Mouse (Mus musculus) CD4-positive, CD25-positive, alpha-beta regulatory T cell, adult 2 months (primary cell): ENCODE data around the gene Tra2a.
A peak's percentile ranks its signal among the peaks of the same experiment; 100 is the strongest.
"Not testable (repeated sequence)": the region's sequence is repeated elsewhere in the genome, so short reads cannot be mapped to it uniquely, and the experiment has no call there.

ENCODE experiments used
- DNase-seq: peaks from one replicate; pipeline ENCODE4 v3.0.0-alpha.2; 2012; ENCODE audit warnings: low read depth, low spot score

Tra2a gene

DNA sequence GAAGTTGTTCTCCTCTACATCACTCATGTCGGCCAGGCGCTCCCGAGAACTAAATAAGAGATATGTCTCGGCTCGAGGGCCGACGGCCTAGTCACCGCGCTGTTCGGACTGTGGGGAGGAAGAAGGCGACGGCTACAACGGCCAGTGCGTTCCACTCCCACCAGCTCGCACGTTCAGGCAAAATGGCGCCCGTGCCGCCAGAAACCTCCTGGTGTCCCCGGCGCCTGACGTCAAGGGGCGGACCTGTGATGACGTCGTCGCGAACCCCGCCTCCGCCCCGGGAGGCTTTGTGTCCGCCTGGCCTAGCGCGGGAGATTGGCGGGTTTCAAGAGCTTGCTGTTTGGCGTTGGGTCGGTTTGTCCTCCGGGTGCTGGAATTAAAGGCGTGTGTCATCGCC lies at the start of gene Tra2a:
TSS of gene Tra2a (minus strand) at position 187 of the 397 bp plus-strand sequence.
- peak; percentile 98 for DNase-seq

DNA sequence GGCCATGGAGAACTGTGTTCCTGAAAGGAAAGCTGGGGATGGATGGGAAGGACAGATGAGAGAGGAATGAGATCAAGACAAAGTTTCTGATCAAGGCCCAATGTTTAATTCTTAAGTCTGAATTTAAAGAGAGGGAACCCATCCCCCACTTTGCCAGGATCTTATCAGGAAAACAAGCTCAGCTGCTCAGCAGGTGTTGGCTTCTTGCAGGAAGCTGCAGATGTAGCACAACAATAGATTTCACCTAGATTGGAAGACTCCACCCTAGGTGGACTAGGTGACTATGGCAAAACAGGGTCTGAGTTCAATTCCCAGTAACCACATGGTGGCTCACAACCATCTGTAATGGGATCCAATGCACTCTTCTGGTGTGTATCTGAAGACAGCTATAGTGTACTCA lies 34.5 kb upstream of the Tra2a start:
- no peak for DNase-seq

DNA sequence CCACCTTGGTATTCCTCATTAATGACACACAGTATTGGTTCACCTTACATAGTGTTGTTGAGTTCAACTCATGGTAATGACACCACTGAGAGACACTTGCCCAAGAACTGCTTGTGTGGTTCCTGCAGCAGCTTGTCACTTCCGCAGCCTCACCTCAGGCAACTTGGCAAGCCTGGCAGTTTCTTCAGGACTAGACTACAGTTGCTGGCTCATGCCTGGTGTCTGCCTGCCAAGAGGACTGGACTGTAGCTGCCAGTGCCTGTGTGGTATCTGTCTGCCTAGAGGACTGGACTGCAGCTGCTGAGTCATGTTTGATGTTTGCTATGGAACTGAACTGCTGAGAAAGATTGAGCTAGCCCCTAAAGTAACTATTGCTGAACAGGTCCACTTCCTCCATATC lies 18.3 kb upstream of the Tra2a start:
- DNase-seq, result no peak

DNA sequence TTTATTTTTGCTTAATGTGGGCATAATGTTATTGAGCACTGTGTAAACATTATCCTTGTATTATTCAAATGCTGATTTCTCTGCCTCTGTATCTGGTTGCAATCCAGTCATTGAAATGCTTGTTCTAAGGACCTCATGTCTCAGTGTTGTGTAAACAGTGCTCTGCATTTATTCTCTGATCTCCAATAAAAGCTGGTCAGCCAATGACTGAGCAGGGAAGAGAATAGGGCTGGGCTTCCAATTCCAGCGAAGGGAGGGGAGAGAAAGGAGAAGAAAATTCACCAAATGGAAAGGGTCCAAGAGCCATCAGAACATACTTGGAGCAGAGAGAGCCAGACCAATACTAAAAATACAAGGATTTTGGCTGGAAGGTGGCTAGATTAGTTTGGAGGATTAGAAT lies 17.1 kb upstream of the Tra2a start:
- no peak for DNase-seq

DNA sequence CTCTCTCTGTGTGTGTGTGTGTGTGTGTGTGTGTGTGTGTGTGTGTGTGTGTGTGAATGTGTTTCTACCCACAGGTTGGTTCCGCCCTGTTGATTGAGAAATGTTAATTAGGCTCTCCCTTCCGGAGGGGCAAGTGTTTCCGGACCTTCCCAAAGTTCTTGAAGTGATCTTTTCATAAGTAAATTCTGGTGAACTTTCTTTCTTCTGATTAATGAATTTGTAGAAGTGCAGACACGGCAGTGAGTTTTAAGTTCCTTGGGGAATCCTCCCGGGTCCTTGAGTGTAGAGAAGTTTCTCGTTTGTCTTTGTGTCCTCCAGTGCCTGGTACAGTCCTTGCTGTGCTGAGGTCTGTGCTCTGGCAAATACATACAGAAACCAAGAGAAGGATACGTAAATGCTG lies 11.5 kb upstream of the Tra2a start:
- no peak for DNase-seq

DNA sequence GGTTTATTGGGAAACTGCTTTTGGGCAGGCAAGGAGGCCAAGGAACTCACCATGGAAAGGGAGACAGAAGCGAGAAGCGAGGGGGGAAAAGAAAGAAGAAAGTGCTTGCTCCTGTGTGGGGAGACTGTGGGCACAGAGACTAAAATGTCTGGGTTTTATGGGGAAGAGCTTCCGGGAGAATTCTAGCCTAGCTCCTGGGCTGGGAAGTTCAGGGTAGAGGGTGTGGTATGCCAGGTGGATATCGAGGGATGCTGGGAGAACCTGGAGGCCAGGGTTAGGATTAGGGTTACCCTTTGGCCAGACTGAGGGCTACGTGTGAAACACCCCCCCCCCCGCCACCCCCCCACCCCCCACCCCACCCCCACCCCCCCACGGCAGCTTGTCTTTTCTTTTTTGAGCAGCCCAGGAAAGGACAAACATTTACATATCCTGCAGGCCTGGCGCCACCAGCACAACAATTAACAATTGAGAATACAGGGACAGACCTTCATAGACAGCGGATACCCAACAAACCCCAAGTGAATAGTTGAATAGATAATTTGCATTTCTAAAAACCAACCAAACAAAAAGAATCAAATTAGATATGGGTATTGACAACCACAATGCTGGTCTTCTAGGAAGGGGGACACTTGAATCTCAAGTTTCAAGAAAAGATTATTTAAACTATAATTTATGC lies 10.7 kb upstream of the Tra2a start:
- DNase-seq, result no peak

DNA sequence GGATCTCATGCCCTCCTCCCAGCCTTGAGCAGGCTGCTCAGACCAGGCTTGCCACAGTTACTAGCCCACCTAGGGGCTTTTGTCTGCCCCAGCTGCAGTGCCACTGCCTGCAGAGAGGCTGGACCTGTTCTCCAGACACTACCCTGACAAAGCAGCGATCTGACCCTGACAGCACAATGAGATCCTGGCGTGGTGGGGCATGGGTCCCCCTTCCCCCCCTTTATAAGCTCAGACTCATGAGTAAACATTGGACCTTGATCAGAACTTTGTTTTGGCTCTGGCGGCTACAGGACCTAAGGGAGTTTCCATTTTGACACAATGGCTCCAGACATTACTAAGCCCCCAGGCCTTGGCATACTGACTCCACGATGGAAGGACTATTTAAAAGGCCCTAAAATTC lies 10.1 kb upstream of the Tra2a start:
- DNase-seq, result no peak

DNA sequence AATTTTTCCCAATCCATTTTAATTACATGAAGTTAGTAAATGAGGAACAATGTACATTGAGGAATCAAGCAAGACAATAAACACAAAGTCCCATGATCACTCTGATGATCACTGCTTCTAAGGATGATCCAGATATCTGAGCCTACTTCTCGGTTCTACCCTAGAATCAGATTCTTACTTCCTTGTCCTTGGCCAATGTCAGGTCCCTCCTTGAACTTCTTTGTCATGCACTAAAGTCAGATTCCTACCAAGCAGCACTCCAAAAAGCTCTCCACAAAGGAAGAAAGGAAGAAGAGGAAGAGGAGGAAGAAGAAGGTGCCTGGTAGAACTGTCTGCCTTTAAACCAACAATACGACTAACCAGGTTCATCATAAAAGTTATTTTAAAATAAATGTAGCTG lies 9.0 kb upstream of the Tra2a start:
- no peak for DNase-seq

DNA sequence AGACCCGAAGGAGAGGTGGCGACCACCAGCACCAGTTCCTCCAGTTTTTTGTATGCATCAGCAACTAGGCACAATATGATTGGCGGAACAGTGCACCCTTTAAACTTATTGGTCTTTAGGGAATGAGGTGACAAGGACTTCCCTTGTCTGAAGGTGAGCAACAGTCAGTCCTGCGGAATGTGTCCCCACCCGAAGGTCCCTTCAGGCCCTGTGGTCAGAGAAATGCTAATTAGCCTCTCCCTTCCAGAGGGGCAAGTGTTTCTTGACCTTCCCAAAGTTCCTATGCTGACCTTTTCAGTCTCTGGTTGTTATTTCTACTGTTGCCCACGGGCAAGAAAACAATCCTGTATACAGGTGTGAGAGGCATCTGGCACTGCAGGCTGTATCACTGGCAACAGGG lies 8.0 kb upstream of the Tra2a start:
- DNase-seq, result no peak

DNA sequence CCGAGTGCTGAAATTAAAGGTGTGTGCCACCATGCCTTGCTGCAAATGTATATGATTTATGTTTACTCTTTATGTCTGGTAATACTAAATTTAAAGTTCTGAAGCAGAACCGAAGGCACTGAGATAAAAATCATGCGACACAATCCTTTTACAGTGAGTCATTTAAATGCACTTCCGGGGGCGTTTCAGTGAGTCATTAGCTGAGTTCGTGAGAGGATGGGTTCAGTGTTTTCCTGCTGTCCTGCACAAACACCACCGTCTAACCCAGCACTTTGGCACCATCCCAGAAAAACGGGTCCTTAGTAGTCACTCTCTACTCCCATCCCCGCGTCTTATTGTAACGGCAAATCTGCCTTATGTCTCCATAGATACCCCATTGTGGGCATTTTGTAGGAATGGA lies 6.1 kb upstream of the Tra2a start:
- no peak for DNase-seq

DNA sequence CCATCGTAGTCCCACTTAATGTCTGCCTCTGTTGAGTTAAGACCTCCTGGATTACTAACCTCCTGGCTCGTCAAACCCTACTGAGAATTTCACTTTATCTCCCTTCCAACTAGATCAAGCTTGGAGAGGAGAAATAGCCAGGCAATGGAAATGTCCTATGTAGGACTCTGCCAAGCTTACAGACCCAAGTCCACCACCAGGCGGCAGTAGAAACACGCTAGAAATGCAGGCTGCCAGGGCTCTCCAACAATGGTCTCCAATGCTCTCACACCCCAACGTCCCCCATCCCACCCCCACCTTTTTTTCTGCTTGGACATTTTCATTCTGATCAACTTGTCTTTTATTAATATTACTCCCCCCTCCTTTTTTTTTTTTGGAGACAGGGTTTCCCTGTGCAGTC lies 5.4 kb upstream of the Tra2a start:
- peak; percentile 89 for DNase-seq

DNA sequence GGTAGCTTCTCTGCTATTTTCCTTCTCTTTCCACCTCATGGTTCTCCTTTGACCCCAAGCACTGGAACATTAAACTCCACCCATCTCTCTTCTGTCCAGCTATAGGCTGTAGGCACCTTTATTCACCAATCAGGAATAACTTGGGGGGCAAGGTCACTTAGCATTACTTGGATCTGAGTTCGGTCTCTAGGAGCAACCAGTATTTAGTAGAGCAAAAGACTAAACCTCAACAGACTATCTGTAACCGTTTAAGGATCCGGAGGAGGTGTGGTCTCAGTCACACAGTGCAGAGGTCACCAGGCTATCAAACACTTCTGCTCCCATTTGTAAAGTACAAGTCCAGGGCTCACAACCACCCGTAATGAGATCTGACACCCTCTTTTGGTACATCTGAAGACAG lies 3.9 kb upstream of the Tra2a start:
- DNase-seq, result no peak

DNA sequence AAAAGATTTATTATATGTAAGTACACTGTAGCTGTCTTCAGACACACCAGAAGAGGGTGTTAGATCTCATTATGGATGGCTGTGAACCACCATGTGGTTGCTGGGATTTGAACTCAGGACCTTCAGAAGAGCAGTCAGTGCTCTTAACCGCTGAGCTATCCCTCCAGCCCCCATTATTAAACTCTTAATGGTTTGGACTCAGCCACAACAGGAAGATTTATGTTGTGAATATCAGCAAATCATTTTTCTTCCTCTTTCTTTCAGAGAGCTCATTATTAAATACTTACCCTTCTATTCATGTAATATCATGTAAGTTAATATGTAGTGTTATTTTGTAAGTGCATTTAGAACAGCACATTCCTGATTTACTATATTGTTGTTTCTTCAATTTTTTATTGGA lies 1.4 kb upstream of the Tra2a start:
- DNase-seq, result not testable (repeated sequence)

DNA sequence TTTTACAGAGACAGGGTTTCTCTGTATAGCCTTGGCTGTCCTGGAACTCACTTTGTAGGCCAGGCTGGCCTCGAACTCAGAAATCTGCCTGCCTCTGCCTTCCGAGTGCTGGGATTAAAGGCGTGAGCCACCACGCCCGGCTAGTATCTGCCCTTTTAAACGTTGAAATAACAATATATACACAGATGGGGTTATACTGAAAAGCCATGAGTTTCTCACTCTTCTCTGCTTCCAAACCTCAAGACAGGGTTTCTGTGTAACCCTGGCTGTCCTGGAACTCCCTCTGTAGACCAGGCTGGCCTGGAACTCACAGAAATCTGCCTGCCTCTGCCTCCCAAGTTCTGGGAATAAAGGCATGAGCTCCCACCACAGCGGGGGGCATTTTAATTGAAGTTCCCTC lies 613 bp upstream of the Tra2a start:
- DNase-seq, result not testable (repeated sequence)

DNA sequence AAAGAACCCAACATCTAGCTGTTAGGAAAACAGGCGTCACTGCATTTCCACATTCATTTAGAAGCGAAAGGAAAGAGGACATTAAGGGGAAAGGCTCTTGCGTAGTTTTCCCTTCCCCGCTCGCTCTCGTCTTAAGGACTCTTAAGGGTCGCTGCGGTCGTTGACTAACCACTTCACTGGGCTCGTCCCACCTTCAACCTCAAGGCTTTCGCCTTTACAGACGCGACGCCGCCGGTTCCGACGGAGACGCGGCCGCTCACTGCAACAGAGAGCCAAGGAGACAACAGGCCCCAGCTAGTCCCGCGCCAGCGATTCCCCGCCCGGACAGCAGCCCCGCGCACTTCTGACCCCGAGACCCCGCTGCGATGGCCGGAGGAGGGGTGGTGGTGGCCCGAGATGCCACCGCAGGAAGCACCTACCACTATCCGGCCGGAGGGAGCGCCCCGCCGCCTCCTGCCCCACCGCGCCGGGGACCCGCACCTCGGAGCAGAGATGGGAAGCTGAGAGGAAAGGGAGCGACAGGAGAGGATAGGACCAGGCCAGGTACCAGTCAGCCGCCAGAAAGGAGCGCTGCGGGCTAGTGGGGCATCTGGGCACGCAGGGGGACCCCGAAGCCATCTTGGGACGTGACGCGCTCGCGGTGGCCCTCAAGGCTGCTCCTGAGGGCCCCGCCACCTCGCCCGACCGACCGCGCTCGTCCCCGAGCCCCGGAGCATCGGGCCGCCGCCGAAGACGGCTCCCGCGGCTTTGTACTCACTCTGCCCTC lies 569 bp downstream of the Tra2a start:
- DNase-seq, result peak; percentile 70

DNA sequence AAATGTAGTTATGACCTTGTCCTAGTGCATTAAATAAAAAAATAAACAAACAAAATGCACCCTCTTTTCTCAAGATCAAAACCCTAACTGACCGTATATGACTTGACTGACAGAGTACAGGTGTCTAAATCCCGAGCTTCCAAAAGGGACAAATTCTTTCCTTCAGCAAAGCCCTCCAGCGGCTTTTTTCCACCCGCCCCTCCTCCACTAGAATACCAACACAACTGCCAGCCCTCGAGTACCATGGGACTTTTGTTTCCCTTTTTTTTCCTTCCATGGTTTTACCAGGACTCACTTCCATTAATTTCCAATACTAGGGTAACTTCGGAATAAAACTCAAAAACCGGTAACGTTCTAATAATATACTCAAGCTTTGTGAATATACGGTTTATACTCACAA lies 1.4 kb downstream of the Tra2a start:
- DNase-seq, result no peak

DNA sequence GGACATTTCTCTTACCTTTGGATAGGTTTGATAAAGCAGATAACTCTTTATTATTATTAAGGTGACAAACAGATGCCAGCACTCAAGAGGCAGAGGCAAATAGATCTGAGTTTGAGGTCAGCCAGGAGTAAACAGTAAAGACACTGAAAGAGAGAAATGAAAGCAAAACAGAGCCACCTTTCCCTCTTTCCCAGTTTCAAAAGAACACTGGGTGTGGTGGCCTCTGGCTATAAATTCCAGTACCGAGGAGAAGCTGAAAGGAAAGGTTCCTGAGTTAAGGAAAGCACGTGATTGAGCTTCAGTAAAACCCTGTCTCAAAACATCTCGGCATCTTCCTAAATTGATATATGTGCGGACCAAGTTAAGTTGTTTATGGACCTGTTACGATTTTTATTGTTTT lies 4.1 kb downstream of the Tra2a start:
- DNase-seq, result no peak

DNA sequence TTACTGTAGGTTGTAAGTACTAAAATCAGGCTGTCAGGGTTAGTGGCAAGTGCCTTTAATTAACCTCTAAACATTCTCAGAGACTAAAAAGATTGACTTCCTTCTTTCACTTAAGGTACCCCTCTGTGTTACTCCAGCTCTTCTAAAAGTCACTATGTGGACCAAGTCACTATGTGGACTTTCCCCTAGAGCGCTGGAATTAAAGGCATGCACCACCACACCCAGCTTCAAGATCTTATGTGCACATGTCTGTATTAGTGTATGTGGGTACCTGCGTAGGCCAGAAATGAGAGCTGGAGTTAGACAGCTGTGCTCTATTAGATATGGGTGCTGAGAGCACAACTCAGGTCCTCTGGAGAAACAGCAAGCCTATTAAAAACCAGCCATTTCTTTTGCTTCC lies 6.0 kb downstream of the Tra2a start:
- DNase-seq, result no peak

DNA sequence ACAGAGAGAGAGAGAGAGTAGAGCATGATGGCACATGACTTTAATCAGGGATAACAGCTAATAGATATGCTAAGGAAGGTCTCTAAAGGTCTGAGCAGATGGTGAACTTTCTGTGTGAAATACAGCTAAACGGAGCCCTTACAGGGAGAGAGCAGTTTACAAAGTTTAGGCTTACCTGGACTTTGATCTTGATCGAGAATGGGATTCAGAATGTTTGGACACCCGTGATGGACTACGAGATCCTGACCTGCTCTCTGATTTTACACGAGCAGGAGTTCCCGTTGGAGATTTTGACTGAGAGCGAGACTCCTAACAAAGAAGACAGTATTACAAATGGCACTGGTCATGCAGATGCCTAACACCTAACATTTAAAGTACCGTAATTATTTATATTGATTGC lies 11.6 kb downstream of the Tra2a start:
- no peak for DNase-seq

DNA sequence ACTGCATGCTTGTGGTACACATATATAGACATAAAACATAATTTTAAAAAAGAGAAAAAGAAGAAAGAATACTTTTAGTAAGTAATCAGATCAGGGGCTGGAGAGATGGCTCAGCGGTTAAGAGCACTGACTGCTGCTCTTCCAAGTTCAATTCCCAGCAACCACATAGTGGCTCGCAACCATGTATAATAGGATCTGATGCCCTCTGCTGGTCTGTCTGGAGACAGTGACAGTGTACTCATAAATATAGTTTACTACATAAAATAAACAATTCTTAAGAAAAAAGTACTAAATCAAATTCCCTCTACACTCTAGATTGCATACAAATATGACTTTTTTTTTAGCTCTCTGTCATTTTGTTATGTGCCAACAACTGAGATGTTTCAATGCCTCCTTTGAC lies 12.6 kb downstream of the Tra2a start:
- peak; percentile 34 for DNase-seq

DNA sequence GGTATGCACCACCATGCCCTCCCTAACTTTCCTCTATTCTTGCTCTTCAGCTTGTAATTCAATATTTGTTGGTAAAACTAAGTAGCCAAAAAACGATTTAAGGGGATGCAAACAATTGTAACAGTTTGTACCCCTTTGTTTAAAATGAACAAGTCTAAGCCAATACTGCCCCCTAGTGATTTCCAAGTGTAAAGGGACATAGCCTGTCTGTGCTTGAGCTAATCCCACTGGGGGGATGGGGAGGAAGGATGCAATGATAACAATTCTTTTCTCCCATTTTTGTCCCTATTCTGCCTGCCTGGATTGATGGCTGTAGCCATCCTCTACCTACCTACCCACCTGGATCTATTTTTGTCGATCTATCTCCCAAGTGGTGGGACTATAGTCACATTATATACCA lies 16.6 kb downstream of the Tra2a start:
- peak; percentile 57 for DNase-seq

DNA sequence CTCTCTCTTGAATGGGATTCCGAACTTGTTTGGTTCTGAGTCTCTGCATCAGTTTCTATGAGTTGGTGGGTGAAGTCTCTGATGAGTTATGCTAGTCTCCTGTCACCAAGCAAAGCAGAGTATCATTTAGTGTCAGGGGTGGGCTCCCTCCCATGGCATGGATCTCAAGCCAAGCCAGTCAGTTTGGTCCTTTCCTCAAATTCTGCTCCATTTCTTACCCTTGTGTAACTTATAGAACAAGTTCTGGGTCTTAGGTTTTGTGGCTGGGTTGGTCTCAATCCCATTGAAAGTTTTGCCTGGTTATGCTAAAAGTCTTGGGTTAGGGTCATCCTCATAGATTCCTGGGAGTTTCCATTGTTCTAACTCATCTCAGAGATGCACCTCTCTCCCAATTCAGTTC lies 21.5 kb downstream of the Tra2a start:
- DNase-seq, result no peak

DNA sequence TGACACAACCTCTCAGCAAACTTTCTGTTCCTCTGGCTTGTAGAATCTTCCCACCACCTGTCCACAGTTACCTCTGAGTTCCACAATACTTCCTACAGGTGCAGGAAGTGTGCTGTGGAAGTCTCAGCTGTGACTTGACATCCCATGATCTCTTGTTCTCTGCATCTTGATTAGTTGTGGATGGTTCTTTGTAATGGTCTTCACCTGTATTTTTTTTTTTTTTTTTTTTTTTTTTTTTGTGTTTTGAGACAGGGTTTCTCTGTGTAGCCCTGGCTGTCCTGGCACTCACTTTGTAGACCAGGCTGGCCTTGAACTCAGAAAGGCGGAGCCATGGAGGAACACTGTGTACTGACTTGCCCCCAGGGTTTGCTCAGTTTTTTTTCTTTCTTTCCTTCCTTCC lies 22.3 kb downstream of the Tra2a start:
- no peak for DNase-seq

DNA sequence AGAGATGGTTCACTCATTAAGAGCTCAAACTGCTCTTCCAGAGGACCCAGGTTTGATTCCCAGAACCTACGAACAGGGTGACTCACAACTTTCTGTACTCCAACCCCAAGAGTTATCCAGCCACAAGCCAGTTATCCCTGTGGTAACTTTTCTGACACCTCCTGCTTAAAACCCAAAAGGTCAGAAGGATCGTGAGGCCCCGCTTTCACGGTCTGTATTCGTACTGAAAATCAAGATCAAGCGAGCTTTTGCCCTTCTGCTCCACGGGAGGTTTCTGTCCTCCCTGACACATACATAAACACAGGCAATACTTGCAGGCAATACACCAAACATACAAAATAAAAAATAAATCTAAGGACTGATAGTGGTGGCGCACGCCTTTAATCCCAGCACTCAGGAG lies 27.5 kb downstream of the Tra2a start:
- peak; percentile 90 for DNase-seq
